ENCODE assay signal across 8 mouse cellular contexts in the genomic region with DNA sequence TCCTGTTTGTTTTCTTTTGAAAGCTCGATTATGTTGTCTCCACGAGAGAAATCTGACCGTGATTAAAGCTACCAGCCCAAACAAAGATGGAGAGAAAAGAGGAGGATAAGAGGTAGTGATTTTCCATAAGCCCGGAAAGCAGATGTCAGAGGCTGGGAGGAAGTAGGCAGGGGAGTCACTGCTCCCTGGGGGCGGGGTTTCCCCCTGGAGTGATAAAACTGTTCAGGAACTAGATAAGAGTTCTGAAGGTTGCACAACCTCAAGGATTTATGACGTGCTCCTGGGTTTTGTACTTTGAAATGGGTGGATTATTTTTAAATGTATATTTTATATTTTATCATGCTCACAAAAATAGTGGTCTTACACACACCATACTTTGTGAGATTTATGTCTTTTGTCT. TPM values are rescaled to one million over a fixed set of nuclear protein-coding genes. Genes with fewer than 3 reads are reported as not detected.
DNase-seq lines count a peak whose midpoint lies in the region; TF ChIP-seq lines count a peak whose summit lies in the region.

No protein-coding gene starts in this region.

- peak overlapping the region; percentile 70 for H3K27ac ChIP-seq in heart, adult 2 months
- H3K27ac ChIP-seq in kidney, adult 2 months (ENCODE audit: insufficient read depth, low read depth, low read length): peak overlapping the region; percentile 8; the same call in 1 of the 2 replicates

- no peaks in the 10 kb centered on the region for H3K27me3 ChIP-seq in heart, adult 2 months (ENCODE audit: control insufficient read depth, insufficient read depth, low read length)
- no peaks in the 10 kb centered on the region for H3K27me3 ChIP-seq in kidney, adult 2 months (replicated peaks; ENCODE audit: control insufficient read depth, insufficient read depth, low read length)

- intact Hi-C loops in heart, adult 2 months (cut with DNase I): loop anchor here (1.0 to 2.0 kb wide), 2 partner anchors 32 to 63 kb away; no protein-coding TSS in a partner anchor
- intact Hi-C loops in left cerebral cortex, postnatal 25 days (cut with DNase I): no loop called here

- peaks cover 13% of the 10 kb centered on the region for H3K4me1 ChIP-seq in heart, adult 2 months (ENCODE audit: control insufficient read depth, insufficient read depth, low read length)
- no peaks in the 10 kb centered on the region for H3K4me1 ChIP-seq in kidney, adult 2 months (ENCODE audit: control insufficient read depth, insufficient read depth, low read length)

- WGBS in heart, adult 2 months: 28% methylated on average over 6 of the region's 6 CpGs
- 30% methylated on average over 6 of the region's 6 CpGs for WGBS in kidney, adult 2 months

- H3K4me3 ChIP-seq in heart, adult 2 months: peak overlapping the region; percentile 9; the same call in 1 of the 2 replicates
- no peak overlapping the region for H3K4me3 ChIP-seq in kidney, adult 2 months (ENCODE audit: insufficient read depth, low read depth, low read length)

- no peak overlapping the region for H3K9ac ChIP-seq in heart, adult 2 months (ENCODE audit: low read depth, low read length)

- no peaks in the 10 kb centered on the region for H3K36me3 ChIP-seq in heart, adult 2 months (ENCODE audit: control insufficient read depth, insufficient read depth, low read length)
- no peaks in the 10 kb centered on the region for H3K36me3 ChIP-seq in kidney, adult 2 months (ENCODE audit: control insufficient read depth, insufficient read depth, low read length)

- no peak for TF ChIP-seq POLR2A in heart, adult 2 months (IDR thresholded peaks at IDR 0.05; ENCODE audit: insufficient read depth, low read depth, low read length)
- no peak for TF ChIP-seq POLR2A in kidney, adult 2 months (IDR thresholded peaks at IDR 0.05; ENCODE audit: low read depth, low read length)

- no peak for TF ChIP-seq CTCF in heart, adult 2 months (IDR thresholded peaks at IDR 0.05)
- no peak for TF ChIP-seq CTCF in kidney, adult 2 months (conservative IDR thresholded peaks at IDR 0.05; ENCODE audit: insufficient read depth, insufficient read length, low read depth, low read length)

- TF ChIP-seq EP300 in heart, adult 2 months (IDR thresholded peaks at IDR 0.05; ENCODE audit: insufficient read depth, low read depth, low read length): peak; percentile 70; the same call in 1 of the 2 replicates

- no peaks in the 10 kb centered on the region for H3K79me2 ChIP-seq in heart, adult 2 months (replicated peaks; ENCODE audit: control insufficient read depth, insufficient read depth, low read length)

- DNase-seq in adrenal gland, adult 18-20 months (ENCODE audit: low spot score in 2 of 2): peak; percentile 49 to 54
- peak; percentile 65 to 77 for DNase-seq in heart, adult 2 months
- peak; percentile 76 for DNase-seq in kidney, adult 2 months
- peak; percentile 75 for DNase-seq in lung, postnatal 10 days
- DNase-seq in spleen, postnatal 36 days (ENCODE audit: low spot score in 2 of 2): no peak
- DNase-seq in left cerebral cortex, postnatal 25 days (ENCODE audit: low spot score in 2 of 2): no peak
- DNase-seq in spleen, adult 18-20 months: no peak
- no peak for DNase-seq in embryo, embryonic 10 days (ENCODE audit: low spot score)

RNA-seq across cellular contexts. Expression of a gene that starts 8.4 kb away (rescaled TPM):
- total RNA-seq in adrenal gland, adult 18-20 months (2021): 10 to 100 TPM in 1 of 2 experiments, 1 to 10 TPM in 1; 9.1 to 17.9 TPM
- 10 to 100 TPM; 87.7 to 89.1 TPM for total RNA-seq in heart, adult 2 months (2021)
- 44.8 and 53.7 TPM in 2 replicates for polyA plus RNA-seq in heart, adult 2 months (2012; rRNA removed)
- 6.6 and 7.3 TPM in 2 replicates for polyA plus RNA-seq in kidney, adult 2 months (2012; rRNA removed)
- total RNA-seq in left cerebral cortex, postnatal 25 days (2021): 100 to 1,000 TPM; 610 to 744 TPM

RNA-seq across cellular contexts. Expression of a gene that starts 58.4 kb away (rescaled TPM):
- 10 to 100 TPM; 19.0 to 20.1 TPM for total RNA-seq in adrenal gland, adult 18-20 months (2021)
- 10 to 100 TPM; 45.1 to 45.7 TPM for total RNA-seq in heart, adult 2 months (2021)
- 48.3 and 52.1 TPM in 2 replicates for polyA plus RNA-seq in heart, adult 2 months (2012; rRNA removed)
- 16.5 and 16.8 TPM in 2 replicates for polyA plus RNA-seq in kidney, adult 2 months (2012; rRNA removed)
- total RNA-seq in left cerebral cortex, postnatal 25 days (2021): 100 to 1,000 TPM; 117 to 160 TPM

Comparison
In these comparisons a context has a peak if more than half of its experiments do, and no peak if none do; other contexts are left out.
1. DNase-seq: peak in adrenal gland, adult 18-20 months (2 of 2), heart, adult 2 months (2 of 2), kidney, adult 2 months (single experiment) and lung, postnatal 10 days (single experiment); none in spleen, postnatal 36 days (0 of 2), left cerebral cortex, postnatal 25 days (0 of 2), spleen, adult 18-20 months (0 of 2) and embryo, embryonic 10 days (single experiment).
2. RNA of a gene that starts 8.4 kb away (total RNA-seq): 610 to 744 TPM in left cerebral cortex, postnatal 25 days; 87.7 to 89.1 TPM in heart, adult 2 months and 9.1 to 17.9 TPM in adrenal gland, adult 18-20 months; every median in the first group is over 4 times any median in the second.